Mouse (Mus musculus) cortical plate, adult 2 months (tissue): ENCODE measurements at regions not wholly inside any gene's neighbourhood (a gene's known extent, or its start where the extent isn't known, plus 50 kb on each side); places are given as distances from the start of the nearest gene placed in this dataset.

Source experiments
- CTCF ChIP-seq: fragments of 200-500 bp; IDR thresholded peaks from 2 replicates; pipeline ENCODE4 v1.5.1; 2011; ENCODE audit warnings: mild to moderate bottlenecking, control low read depth, low read length; ENCODE audit not compliant: insufficient read depth; ENCODE audit errors: extremely low read depth
- POLR2A ChIP-seq: fragments of 200-500 bp; IDR thresholded peaks from 2 replicates; pipeline ENCODE4 v1.6.1; 2011; ENCODE audit warnings: mild to moderate bottlenecking, low read length, control low read depth; ENCODE audit not compliant: insufficient read depth; ENCODE audit errors: extremely low read depth

- TF ChIP-seq POLR2A (no peak), CTCF (no peak)
These were observed 66.0 kb upstream of the Jade1 start for GRCm38 (mm10) chr3:41489571-41489970.
